Mouse (Mus musculus) cortical plate, adult 2 months (tissue): ENCODE measurements around the gene Tmc5.

Experiments used
- CTCF ChIP-seq: fragments of 200-500 bp; IDR thresholded peaks from 2 replicates; pipeline ENCODE4 v1.5.1; 2011; ENCODE audit warnings: mild to moderate bottlenecking, control low read depth, low read length; ENCODE audit not compliant: insufficient read depth; ENCODE audit errors: extremely low read depth
- POLR2A ChIP-seq: fragments of 200-500 bp; IDR thresholded peaks from 2 replicates; pipeline ENCODE4 v1.6.1; 2011; ENCODE audit warnings: mild to moderate bottlenecking, low read length, control low read depth; ENCODE audit not compliant: insufficient read depth; ENCODE audit errors: extremely low read depth

GRCm38 (mm10) chr7:118714873-118715272 lies 117.8 kb downstream of the Tmc5 start:
- TF ChIP-seq POLR2A (no peak), CTCF (no peak)
